9 mouse cellular contexts compared by ENCODE assay signal in the genomic region with DNA sequence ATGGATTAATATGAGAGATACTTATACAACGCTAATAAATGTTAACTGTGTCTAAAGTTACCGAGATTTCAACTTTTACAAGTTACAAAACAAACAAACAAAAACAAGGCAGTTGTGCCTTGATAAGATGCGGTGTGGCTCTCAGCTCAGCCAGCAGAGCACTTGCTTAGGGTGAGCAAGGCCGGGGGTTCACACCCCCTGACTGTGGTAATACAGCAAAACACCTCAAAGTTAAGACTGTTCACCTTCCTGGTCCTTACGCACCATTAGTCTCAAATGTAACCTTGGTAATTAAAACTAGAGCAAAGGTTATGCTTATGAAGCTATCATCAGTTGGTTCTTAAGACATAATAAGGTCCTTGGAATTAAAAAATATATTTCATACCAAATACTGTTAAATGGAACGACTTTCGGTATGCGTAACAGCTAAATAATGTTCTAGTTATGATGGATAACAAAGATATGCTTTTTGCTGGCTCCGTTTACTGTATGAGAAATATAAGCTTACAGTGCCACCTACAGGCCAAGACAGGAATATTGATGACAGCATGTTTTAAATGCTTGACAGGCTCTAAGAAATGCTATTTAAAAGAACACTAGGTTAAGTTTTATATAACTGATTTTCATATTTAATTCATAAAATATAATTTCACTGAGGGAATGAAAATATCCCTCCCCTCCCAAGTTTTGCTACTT. TPM values are rescaled to one million over a fixed set of nuclear protein-coding genes. Genes with fewer than 3 reads are reported as not detected.
DNase-seq lines count a peak whose midpoint lies in the region; ATAC-seq and TF ChIP-seq lines count a peak whose summit lies in the region.
"Had no signal": no experiment of that assay in that cellular context is flagged by ENCODE, and none has a peak within 500 bp of the region (broad histone marks: within the 10 kb centered on the region; RNA-seq: fewer than 3 reads in every experiment).

No protein-coding gene starts in this region.

- no peaks in the 10 kb centered on the region for H3K36me3 ChIP-seq in hindbrain, embryonic 11.5 days (ENCODE audit: control insufficient read depth, insufficient read depth, low read length)
- H3K36me3 ChIP-seq in hindbrain, embryonic 12.5 days = 0 out of 2 replicates have a peak, but pooled peaks cover 4% of the 10 kb centered on the region
- H3K36me3 ChIP-seq in limb, embryonic 14.5 days (ENCODE audit: control insufficient read depth, insufficient read depth, low read length) = no peaks in the 10 kb centered on the region; the same call in 1 of the 2 replicates

- no peaks in the 10 kb centered on the region for H3K9me3 ChIP-seq in hindbrain, embryonic 11.5 days (ENCODE audit: control insufficient read depth, low read length)
- 0 out of 2 replicates have a peak, but pooled peaks cover 5% of the 10 kb centered on the region for H3K9me3 ChIP-seq in hindbrain, embryonic 12.5 days (replicated peaks)
- no peaks in the 10 kb centered on the region for H3K9me3 ChIP-seq in limb, embryonic 14.5 days (ENCODE audit: control insufficient read depth, low read length)
- H3K9me3 ChIP-seq: limb, embryonic 15.5 days had no signal

- no peak overlapping the region for H3K9ac ChIP-seq in hindbrain, embryonic 11.5 days (ENCODE audit: low read depth, low read length)
- H3K9ac ChIP-seq in hindbrain, embryonic 12.5 days = no peak overlapping the region
- H3K9ac ChIP-seq in limb, embryonic 14.5 days (ENCODE audit: low read depth, low read length, severe bottlenecking) = no peak overlapping the region
- H3K9ac ChIP-seq: limb, embryonic 15.5 days had no signal

- no peaks in the 10 kb centered on the region for H3K27me3 ChIP-seq in hindbrain, embryonic 11.5 days (ENCODE audit: control insufficient read depth, insufficient read depth, low read length)
- H3K27me3 ChIP-seq in hindbrain, embryonic 12.5 days = no peaks in the 10 kb centered on the region
- no peaks in the 10 kb centered on the region for H3K27me3 ChIP-seq in limb, embryonic 14.5 days (ENCODE audit: control insufficient read depth, insufficient read depth, low read length)
- H3K27me3 ChIP-seq: limb, embryonic 15.5 days had no signal

- no peak overlapping the region for H3K27ac ChIP-seq in hindbrain, embryonic 11.5 days (ENCODE audit: low read depth, low read length)
- H3K27ac ChIP-seq in hindbrain, embryonic 12.5 days = no peak overlapping the region
- no peak overlapping the region for H3K27ac ChIP-seq in limb, embryonic 14.5 days (replicated peaks; ENCODE audit: low read depth, low read length)
- H3K27ac ChIP-seq: limb, embryonic 15.5 days had no signal

- no peaks in the 10 kb centered on the region for H3K4me1 ChIP-seq in hindbrain, embryonic 11.5 days (replicated peaks; ENCODE audit: control insufficient read depth, insufficient read depth, low read length)
- no peaks in the 10 kb centered on the region for H3K4me1 ChIP-seq in hindbrain, embryonic 12.5 days
- no peaks in the 10 kb centered on the region for H3K4me1 ChIP-seq in limb, embryonic 14.5 days (ENCODE audit: control insufficient read depth, insufficient read depth, low read length)
- H3K4me1 ChIP-seq: limb, embryonic 15.5 days had no signal

- TF ChIP-seq POLR2A in limb, embryonic 14.5 days (IDR thresholded peaks at IDR 0.05; ENCODE audit: borderline replicate concordance, extremely low read depth, insufficient read depth, insufficient read length) = no peak

- ATAC-seq in hindbrain, embryonic 11.5 days (ENCODE audit: low FRiP score) = no peak
- no peak for ATAC-seq in hindbrain, embryonic 12.5 days (ENCODE audit: low FRiP score)
- ATAC-seq in activated CD4-positive, CD25-positive, alpha-beta regulatory T cell, adult 4 months = peak; percentile 76
- ATAC-seq in limb, embryonic 14.5 days (ENCODE audit: low FRiP score, low read depth) = peak; percentile 53; the same call in 1 of the 2 replicates

- H3K4me2 ChIP-seq in hindbrain, embryonic 11.5 days (replicated peaks; ENCODE audit: low read depth, low read length) = no peak overlapping the region
- no peak overlapping the region for H3K4me2 ChIP-seq in hindbrain, embryonic 12.5 days (replicated peaks)
- H3K4me2 ChIP-seq in limb, embryonic 14.5 days (replicated peaks; ENCODE audit: low read depth, low read length, severe bottlenecking) = no peak overlapping the region
- H3K4me2 ChIP-seq: limb, embryonic 15.5 days had no signal

- intact Hi-C loops in gastrocnemius, postnatal 36 days (cut with DNase I) = loop anchor here (1.0 kb wide), 1 partner anchor 178 kb away; no protein-coding TSS in a partner anchor

- 53% methylated on average over 9 of the region's 9 CpGs for WGBS in hindbrain, embryonic 11.5 days
- 55% methylated on average over 9 of the region's 9 CpGs for WGBS in hindbrain, embryonic 12.5 days
- whole genome bisulfite sequencing in limb, embryonic 14.5 days = 34% methylated on average over 9 of the region's 9 CpGs

- peak; percentile 82 for DNase-seq in hindbrain, embryonic 11.5 days (ENCODE audit: low spot score)
- peak; percentile 68 for DNase-seq in CD4-positive helper T cell, adult 2 months (ENCODE audit: low read depth, low spot score)
- peak; percentile 77 for DNase-seq in forelimb bud, embryonic 11.5 days (ENCODE audit: low read depth, low spot score)
- DNase-seq in limb, embryonic 14.5 days (ENCODE audit: low spot score) = peak; percentile 89
- DNase-seq in retina, postnatal 1 day = peak; percentile 80
- no peak for DNase-seq in gastrocnemius, postnatal 36 days

- H3K4me3 ChIP-seq in hindbrain, embryonic 11.5 days (ENCODE audit: low read depth, low read length) = no peak overlapping the region
- no peak overlapping the region for H3K4me3 ChIP-seq in hindbrain, embryonic 12.5 days
- no peak overlapping the region for H3K4me3 ChIP-seq in limb, embryonic 14.5 days (replicated peaks; ENCODE audit: low read length)
- H3K4me3 ChIP-seq: limb, embryonic 15.5 days had no signal

RNA-seq across cellular contexts. Expression of gene Pus7l, which starts 23.0 kb away (rescaled TPM):
- polyA plus RNA-seq in hindbrain, embryonic 11.5 days (2014; fragmentation: Nextera tagmentation; extraction: Ambion mirVana) = 9.0 and 10.7 TPM in 2 replicates
- polyA plus RNA-seq in hindbrain, embryonic 12.5 days (2016; fragmentation: Nextera tagmentation; extraction: Ambion mirVana) = 8.1 and 8.5 TPM in 2 replicates
- 1 to 10 TPM; 7.1 to 8.7 TPM for polyA plus RNA-seq in activated CD4-positive, CD25-positive, alpha-beta regulatory T cell, adult 4 months (2017; shearing (Covaris generic))
- polyA plus RNA-seq in limb, embryonic 14.5 days (2012; rRNA removed) = 8.4 and 8.7 TPM in 2 replicates
- polyA plus RNA-seq in limb, embryonic 14.5 days (2014; fragmentation: Nextera tagmentation; extraction: Ambion mirVana) = 8.8 and 10.2 TPM in 2 replicates
- 1 to 10 TPM in 1 of 2 experiments, under 1 TPM in 1; 0.86 to 2.3 TPM for total RNA-seq in gastrocnemius, postnatal 36 days (2021)

RNA-seq across cellular contexts. Expression of gene Irak4, which starts 23.1 kb away (rescaled TPM):
- polyA plus RNA-seq in hindbrain, embryonic 11.5 days (2014; fragmentation: Nextera tagmentation; extraction: Ambion mirVana) = 2.5 and 3.0 TPM in 2 replicates
- polyA plus RNA-seq in hindbrain, embryonic 12.5 days (2016; fragmentation: Nextera tagmentation; extraction: Ambion mirVana) = 3.8 and 3.9 TPM in 2 replicates
- 10 to 100 TPM; 31.4 to 37.2 TPM for polyA plus RNA-seq in activated CD4-positive, CD25-positive, alpha-beta regulatory T cell, adult 4 months (2017; shearing (Covaris generic))
- 4.9 and 5.6 TPM in 2 replicates for polyA plus RNA-seq in limb, embryonic 14.5 days (2012; rRNA removed)
- polyA plus RNA-seq in limb, embryonic 14.5 days (2014; fragmentation: Nextera tagmentation; extraction: Ambion mirVana) = 5.2 TPM in 2 replicates
- 1 to 10 TPM; 2.5 to 2.8 TPM for total RNA-seq in gastrocnemius, postnatal 36 days (2021)

RNA-seq across cellular contexts. Expression of gene Adamts20, which starts 55.1 kb away (rescaled TPM):
- polyA plus RNA-seq in hindbrain, embryonic 11.5 days (2014; fragmentation: Nextera tagmentation; extraction: Ambion mirVana) = 3.7 and 4.3 TPM in 2 replicates
- 4.5 and 4.6 TPM in 2 replicates for polyA plus RNA-seq in hindbrain, embryonic 12.5 days (2016; fragmentation: Nextera tagmentation; extraction: Ambion mirVana)
- polyA plus RNA-seq in activated CD4-positive, CD25-positive, alpha-beta regulatory T cell, adult 4 months (2017; shearing (Covaris generic)) = under 1 TPM in 1 of 2 experiments, not detected in 1; 0.17 TPM
- polyA plus RNA-seq in limb, embryonic 14.5 days (2012; rRNA removed) = 6.3 and 7.3 TPM in 2 replicates
- 5.7 and 5.8 TPM in 2 replicates for polyA plus RNA-seq in limb, embryonic 14.5 days (2014; fragmentation: Nextera tagmentation; extraction: Ambion mirVana)
- 1 to 10 TPM; 6.4 to 6.8 TPM for total RNA-seq in gastrocnemius, postnatal 36 days (2021)

Comparison
In these comparisons a context has a peak if more than half of its experiments do, and no peak if none do; other contexts are left out.
1. ATAC-seq: peak in activated CD4-positive, CD25-positive, alpha-beta regulatory T cell, adult 4 months (single experiment) and limb, embryonic 14.5 days (single experiment); none in hindbrain, embryonic 11.5 days (single experiment) and hindbrain, embryonic 12.5 days (single experiment).
2. DNase-seq: peak in hindbrain, embryonic 11.5 days (single experiment), CD4-positive helper T cell, adult 2 months (single experiment), forelimb bud, embryonic 11.5 days (single experiment), limb, embryonic 14.5 days (single experiment) and retina, postnatal 1 day (single experiment); none in gastrocnemius, postnatal 36 days (0 of 2).